Mouse (Mus musculus): ENCODE measurements around the gene Dennd6b.

DNA sequence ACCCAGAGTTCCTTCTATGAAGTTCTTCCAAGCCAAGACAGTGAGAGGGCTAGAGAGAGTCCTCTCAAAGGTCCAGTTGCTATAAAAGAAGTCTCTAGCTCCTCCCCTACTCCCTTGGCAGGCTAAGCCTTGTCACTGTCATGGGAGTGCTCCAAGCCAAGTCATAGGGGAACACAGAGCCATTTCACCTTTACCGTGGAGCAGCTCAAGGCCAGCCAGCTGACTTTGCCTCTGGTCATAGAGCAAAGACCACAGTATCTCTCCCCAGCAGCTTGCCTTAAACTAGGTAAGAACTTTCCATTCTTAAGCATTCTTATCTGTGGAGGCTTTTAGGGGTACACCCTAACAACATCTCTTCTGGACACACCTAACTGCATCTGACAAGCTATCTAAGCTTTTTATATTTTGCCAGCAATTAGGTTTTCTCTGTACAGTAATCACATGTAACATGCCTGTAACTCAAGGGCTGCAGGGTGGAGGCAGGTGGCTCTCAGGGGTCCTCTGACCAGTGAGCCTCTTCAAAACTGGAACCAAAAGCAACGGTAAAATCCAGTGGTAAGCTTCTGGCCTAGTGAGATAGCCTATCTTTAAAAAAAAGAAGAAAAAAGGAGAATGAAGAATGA lies 19.4 kb upstream of the Dennd6b start:
- TF ChIP-seq GATA1 (IDR thresholded peaks at IDR 0.05; ENCODE audit: borderline replicate concordance, low read length), result no peak
- TF ChIP-seq FLI1 (IDR thresholded peaks at IDR 0.05; ENCODE audit: low read length), result no peak

Measured in megakaryocyte, embryonic 14.5 days (primary cell).